26 mouse cellular contexts compared by ENCODE assay signal in genomic region chr10:70395900-70396299, GRCm38 (mm10). TPM values are rescaled to one million over a fixed set of nuclear protein-coding genes. Genes with fewer than 3 reads are reported as not detected.
DNase-seq lines count a peak whose midpoint lies in the region; ATAC-seq and TF ChIP-seq lines count a peak whose summit lies in the region.
"Had no signal": no experiment of that assay in that cellular context is flagged by ENCODE, and none has a peak within 500 bp of the region (broad histone marks: within the 10 kb centered on the region; RNA-seq: fewer than 3 reads in every experiment).

No protein-coding gene starts in this region.

- DNase-seq in forebrain, embryonic 14.5 days (ENCODE audit: low spot score), result peak; percentile 18
- no peak for DNase-seq in forebrain, embryonic 10.5 days (ENCODE audit: extremely low spot score, low spot score)
- DNase-seq in layer of hippocampus, adult 2 months (ENCODE audit: low spot score in 2 of 2), result peak; percentile 36 to 88
- DNase-seq in layer of hippocampus, postnatal 36 days, result no peak
- peak; percentile 67 for DNase-seq in NIH3T3 (ENCODE audit: low read depth)
- peak; percentile 63 to 84 for DNase-seq in left cerebral cortex, adult 9 months (ENCODE audit: low spot score in 2 of 2)
- no peak for DNase-seq in lung, postnatal 14 days
- DNase-seq in heart, postnatal 4 days, result no peak
- DNase-seq: adrenal gland, postnatal 10 days; cerebellum, adult 8-10 months; cerebellum, postnatal 36 days; gastrocnemius, postnatal 36 days; heart, postnatal 36 days; kidney, adult 8-10 months; kidney, postnatal 10 days; lung, postnatal 4 days; thymus, adult 2 months had no signal

- ATAC-seq in forebrain, embryonic 14.5 days, result no peak
- ATAC-seq: inflammation-experienced regulatory T-cells, adult 6 months; midbrain, embryonic 15.5 days had no signal

- H3K4me1 ChIP-seq in forebrain, embryonic 14.5 days (ENCODE audit: control insufficient read depth, insufficient read depth, low read length), result no peaks in the 10 kb centered on the region
- H3K4me1 ChIP-seq in forebrain, embryonic 10.5 days, result no peaks in the 10 kb centered on the region
- H3K4me1 ChIP-seq: embryonic facial prominence, embryonic 15.5 days; heart, embryonic 15.5 days; limb, embryonic 15.5 days; lung, embryonic 15.5 days; midbrain, embryonic 15.5 days; neural tube, embryonic 12.5 days had no signal

- TF ChIP-seq CTCF in layer of hippocampus, adult 2 months (conservative IDR thresholded peaks at IDR 0.05), result no peak

- H3K4me3 ChIP-seq in forebrain, embryonic 14.5 days (ENCODE audit: low read depth, low read length), result no peak overlapping the region
- H3K4me3 ChIP-seq in forebrain, embryonic 10.5 days, result no peak overlapping the region
- H3K4me3 ChIP-seq in layer of hippocampus, adult 2 months, result no peak overlapping the region
- H3K4me3 ChIP-seq: embryonic facial prominence, embryonic 15.5 days; heart, embryonic 15.5 days; limb, embryonic 15.5 days; lung, embryonic 15.5 days; midbrain, embryonic 15.5 days; neural tube, embryonic 12.5 days had no signal

- no peaks in the 10 kb centered on the region for H3K27me3 ChIP-seq in forebrain, embryonic 14.5 days (replicated peaks; ENCODE audit: control insufficient read depth, insufficient read depth, low read length)
- no peaks in the 10 kb centered on the region for H3K27me3 ChIP-seq in forebrain, embryonic 10.5 days (ENCODE audit: poor library complexity, severe bottlenecking)
- H3K27me3 ChIP-seq: embryonic facial prominence, embryonic 15.5 days; heart, embryonic 15.5 days; limb, embryonic 15.5 days; lung, embryonic 15.5 days; midbrain, embryonic 15.5 days; neural tube, embryonic 12.5 days had no signal

- H3K9ac ChIP-seq in forebrain, embryonic 14.5 days (ENCODE audit: low read length), result no peak overlapping the region
- H3K9ac ChIP-seq: embryonic facial prominence, embryonic 15.5 days; heart, embryonic 15.5 days; hindbrain, embryonic 14.5 days; limb, embryonic 15.5 days; liver, embryonic 14.5 days; lung, embryonic 15.5 days; midbrain, embryonic 15.5 days; neural tube, embryonic 12.5 days had no signal

- WGBS in forebrain, embryonic 14.5 days, result 81% methylated on average over 5 of the region's 5 CpGs
- 88% methylated on average over 5 of the region's 5 CpGs for WGBS in forebrain, embryonic 10.5 days

- no peak overlapping the region for H3K27ac ChIP-seq in forebrain, embryonic 14.5 days (ENCODE audit: low read depth, low read length)
- no peak overlapping the region for H3K27ac ChIP-seq in forebrain, embryonic 10.5 days
- H3K27ac ChIP-seq in layer of hippocampus, adult 2 months, result peak overlapping the region; percentile 76; the same call in 1 of the 2 replicates
- H3K27ac ChIP-seq: embryonic facial prominence, embryonic 15.5 days; heart, embryonic 15.5 days; hindbrain, embryonic 14.5 days; limb, embryonic 15.5 days; liver, embryonic 14.5 days; lung, embryonic 15.5 days; midbrain, embryonic 15.5 days; neural tube, embryonic 12.5 days had no signal

- no peaks in the 10 kb centered on the region for H3K36me3 ChIP-seq in forebrain, embryonic 14.5 days (ENCODE audit: control insufficient read depth, insufficient read depth, low read length)
- H3K36me3 ChIP-seq in forebrain, embryonic 10.5 days (replicated peaks), result no peaks in the 10 kb centered on the region
- H3K36me3 ChIP-seq: embryonic facial prominence, embryonic 15.5 days; heart, embryonic 15.5 days; limb, embryonic 15.5 days; lung, embryonic 15.5 days; midbrain, embryonic 15.5 days; neural tube, embryonic 12.5 days had no signal

- H3K4me2 ChIP-seq in forebrain, embryonic 14.5 days (ENCODE audit: low read length), result no peak overlapping the region
- H3K4me2 ChIP-seq: embryonic facial prominence, embryonic 15.5 days; heart, embryonic 15.5 days; hindbrain, embryonic 14.5 days; limb, embryonic 15.5 days; lung, embryonic 15.5 days; midbrain, embryonic 15.5 days; neural tube, embryonic 12.5 days had no signal

- H3K9me3 ChIP-seq in forebrain, embryonic 14.5 days (replicated peaks; ENCODE audit: control insufficient read depth, low read length), result peaks cover 6% of the 10 kb centered on the region
- H3K9me3 ChIP-seq in forebrain, embryonic 10.5 days, result peaks cover 19% of the 10 kb centered on the region
- H3K9me3 ChIP-seq: heart, embryonic 15.5 days; lung, embryonic 15.5 days had no signal

RNA-seq across cellular contexts. Expression of gene Fam13c, which starts 44.4 kb away (rescaled TPM):
- 20.8 and 25.3 TPM in 2 replicates for polyA plus RNA-seq in forebrain, embryonic 14.5 days (2014; fragmentation: Nextera tagmentation; extraction: Ambion mirVana)
- polyA plus RNA-seq in forebrain, embryonic 10.5 days (2016; fragmentation: Nextera tagmentation; extraction: Ambion mirVana), result 7.1 and 8.4 TPM in 2 replicates
- 10 to 100 TPM; 83.7 to 85.8 TPM for total RNA-seq in layer of hippocampus, adult 2 months (2021)
- 10 to 100 TPM; 88.2 to 88.8 TPM for total RNA-seq in layer of hippocampus, postnatal 36 days (2021)
- 1 to 10 TPM; 7.2 to 8.2 TPM for total RNA-seq in heart, postnatal 4 days (2021)
- polyA plus RNA-seq: inflammation-experienced regulatory T-cells, adult 6 months had no signal

Comparison
In these comparisons a context has a peak if more than half of its experiments do, and no peak if none do; other contexts are left out.
1. DNase-seq: peak in forebrain, embryonic 14.5 days (single experiment), layer of hippocampus, adult 2 months (2 of 2), NIH3T3 (single experiment) and left cerebral cortex, adult 9 months (2 of 2); none in forebrain, embryonic 10.5 days (single experiment), layer of hippocampus, postnatal 36 days (0 of 2), lung, postnatal 14 days (single experiment) and heart, postnatal 4 days (single experiment).
2. RNA of gene Fam13c, which starts 44.4 kb away (total RNA-seq): 88.2 to 88.8 TPM in layer of hippocampus, postnatal 36 days and 83.7 to 85.8 TPM in layer of hippocampus, adult 2 months; 7.2 to 8.2 TPM in heart, postnatal 4 days; every median in the first group is over 4 times any median in the second.